Mouse (Mus musculus): ENCODE results near the gene Gm36210.

The Gm36210 gene

GRCm38 (mm10) chr7:4922931-4923565 lies 16.7 kb upstream of the Gm36210 start:
- no peak for DNase-seq (ENCODE audit: extremely low read depth, low read depth)

GRCm38 (mm10) chr7:4922508-4922907 lies 16.2 kb upstream of the Gm36210 start:
- no peak for DNase-seq (ENCODE audit: extremely low read depth, low read depth)

DNA sequence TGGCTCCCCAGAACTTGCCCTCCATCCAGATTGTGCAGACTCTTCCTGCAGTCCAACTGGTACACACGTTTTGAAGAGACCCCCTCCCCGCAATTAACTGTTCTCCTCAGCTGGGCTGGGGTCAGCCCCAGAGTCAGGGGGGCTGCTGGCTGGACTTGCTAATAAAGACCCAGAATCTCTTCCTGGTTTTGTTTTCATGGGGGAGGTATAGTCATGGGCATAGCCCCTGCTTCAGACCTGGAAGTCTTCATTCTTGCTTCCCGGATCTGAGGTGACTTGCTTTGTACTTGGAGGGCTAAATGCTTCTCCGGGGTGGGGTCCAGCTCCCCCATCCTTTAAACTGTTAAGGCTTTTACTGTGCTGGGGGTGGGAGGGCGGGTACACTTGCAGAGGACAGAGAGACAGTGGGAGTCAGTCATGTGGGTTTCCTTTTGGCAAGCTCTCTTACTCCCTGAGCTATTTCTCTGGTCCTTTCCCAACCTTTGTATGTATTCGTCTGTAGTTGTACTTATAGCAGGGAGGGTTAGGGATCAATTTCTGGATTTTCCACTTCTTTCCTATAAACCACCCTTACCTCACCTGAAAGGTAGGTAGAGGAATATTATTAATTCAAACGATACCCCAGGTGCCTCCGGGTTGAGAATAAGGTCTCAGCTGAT lies 15.6 kb upstream of the Gm36210 start, which contains the start of gene Nat14:
Gene Nat14, plus strand, starts transcription at position 205 of the 659 bp plus-strand sequence.
- DNase-seq (ENCODE audit: extremely low read depth, low read depth): no peak

DNA sequence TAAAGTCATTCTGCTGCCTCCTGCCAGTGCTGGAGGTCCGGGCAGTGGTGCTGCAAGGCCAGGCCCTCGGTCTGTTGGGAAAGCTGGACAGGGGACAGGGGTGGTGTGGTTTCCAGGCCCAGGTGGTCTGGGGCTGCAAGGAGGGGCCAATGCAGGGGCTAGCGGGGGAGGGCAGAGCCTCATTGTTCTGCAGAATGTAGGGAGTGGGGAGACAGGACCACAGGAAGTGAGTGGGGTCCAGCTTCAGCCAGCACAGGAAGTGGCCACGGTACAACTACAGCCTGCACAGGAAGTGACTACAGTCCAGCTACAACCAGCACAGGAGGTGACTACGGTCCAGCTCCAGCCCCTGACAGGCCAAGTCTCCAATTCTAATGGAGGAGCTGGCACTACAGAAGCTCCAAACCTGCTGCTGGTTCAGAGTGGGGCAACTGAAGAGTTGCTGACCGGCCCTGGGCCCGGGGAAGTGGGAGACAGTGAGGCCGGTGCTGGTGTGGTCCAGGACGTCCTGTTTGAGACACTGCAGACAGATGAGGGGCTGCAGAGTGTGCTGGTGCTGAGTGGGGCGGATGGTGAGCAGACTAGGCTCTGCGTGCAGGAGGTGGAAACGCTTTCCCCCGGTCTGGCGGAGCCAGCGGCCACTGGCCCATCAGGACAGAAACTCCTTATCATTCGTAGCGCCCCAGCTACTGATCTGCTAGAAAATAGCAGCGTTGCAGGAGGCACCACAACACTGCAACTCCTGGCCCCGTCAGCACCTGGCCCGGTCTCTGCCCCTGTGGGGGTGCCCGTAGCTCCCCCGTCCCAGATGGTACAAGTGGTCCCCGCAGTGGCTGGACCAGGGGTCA lies 14.9 kb upstream of the Gm36210 start:
- no peak for DNase-seq (ENCODE audit: extremely low read depth, low read depth)

DNA sequence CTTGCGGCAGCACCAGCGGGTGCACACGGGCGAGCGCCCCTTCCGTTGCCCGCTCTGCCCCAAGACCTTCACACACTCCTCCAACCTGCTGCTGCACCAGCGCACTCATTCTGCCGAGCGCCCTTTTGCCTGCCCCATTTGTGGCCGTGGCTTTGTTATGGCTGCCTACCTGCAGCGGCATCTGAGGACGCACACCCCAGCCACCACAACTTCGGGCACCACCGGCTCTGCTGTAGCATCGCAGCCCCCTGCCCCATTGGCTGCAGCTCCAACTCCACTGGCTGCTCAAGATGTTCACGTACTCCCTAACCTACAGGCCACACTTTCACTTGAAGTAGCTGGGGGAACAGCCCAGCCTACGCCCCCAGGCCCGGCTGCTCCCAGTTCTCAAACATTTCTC lies 14.2 kb upstream of the Gm36210 start:
- DNase-seq (ENCODE audit: extremely low read depth, low read depth): no peak

DNA sequence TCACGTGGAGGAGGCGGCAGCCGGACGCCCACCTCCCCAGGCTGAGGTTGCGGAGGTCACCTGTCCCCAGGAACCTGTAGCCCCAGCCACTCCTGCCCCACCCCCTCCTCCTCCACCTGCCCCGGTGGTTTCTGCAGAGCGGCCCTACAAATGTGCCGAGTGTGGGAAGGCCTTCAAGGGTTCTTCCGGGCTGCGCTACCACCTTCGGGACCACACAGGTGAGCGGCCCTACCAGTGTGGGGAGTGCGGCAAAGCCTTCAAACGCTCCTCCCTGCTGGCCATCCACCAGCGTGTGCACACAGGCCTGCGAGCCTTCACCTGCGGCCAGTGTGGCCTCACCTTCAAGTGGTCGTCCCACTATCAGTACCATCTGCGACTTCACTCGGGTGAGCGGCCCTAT lies 13.7 kb upstream of the Gm36210 start:
- DNase-seq (ENCODE audit: extremely low read depth, low read depth): no peak

DNA sequence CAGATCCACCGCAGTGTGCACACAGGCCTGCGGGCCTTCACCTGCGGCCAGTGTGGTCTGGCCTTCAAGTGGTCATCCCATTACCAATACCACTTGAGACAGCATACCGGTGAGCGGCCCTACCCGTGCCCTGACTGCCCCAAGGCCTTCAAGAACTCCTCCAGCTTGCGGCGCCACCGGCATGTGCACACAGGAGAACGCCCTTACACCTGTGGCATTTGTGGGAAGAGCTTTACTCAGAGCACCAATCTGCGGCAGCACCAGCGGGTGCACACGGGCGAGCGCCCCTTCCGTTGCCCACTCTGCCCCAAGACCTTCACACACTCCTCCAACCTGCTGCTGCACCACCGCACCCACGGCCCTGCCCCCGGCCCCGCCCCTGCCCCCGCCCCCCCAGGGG lies 12.8 kb upstream of the Gm36210 start:
- no peak for DNase-seq (ENCODE audit: extremely low read depth, low read depth)

- no peak for DNase-seq (ENCODE audit: extremely low read depth, low read depth)
Observed at GRCm38 (mm10) chr7:4918681-4919080, 12.4 kb upstream of the Gm36210 start.

- DNase-seq (ENCODE audit: extremely low read depth, low read depth): no peak
Observed at GRCm38 (mm10) chr7:4917494-4917893, 11.2 kb upstream of the Gm36210 start.

GRCm38 (mm10) chr7:4915669-4916416 lies 9.5 kb upstream of the Gm36210 start:
- DNase-seq (ENCODE audit: extremely low read depth, low read depth): peak; percentile 50

GRCm38 (mm10) chr7:4915007-4915665 lies 8.8 kb upstream of the Gm36210 start, which contains the start of gene Zfp628:
Gene Zfp628, plus strand, starts transcription at chr7:4915217.
- DNase-seq (ENCODE audit: extremely low read depth, low read depth): peak; percentile 73

- DNase-seq (ENCODE audit: extremely low read depth, low read depth): no peak
Observed at GRCm38 (mm10) chr7:4912248-4912647, 5.9 kb upstream of the Gm36210 start.

GRCm38 (mm10) chr7:4911561-4911960 lies 5.2 kb upstream of the Gm36210 start:
- no peak for DNase-seq (ENCODE audit: extremely low read depth, low read depth)

GRCm38 (mm10) chr7:4902404-4902803 lies 3.9 kb downstream of the Gm36210 start:
- DNase-seq (ENCODE audit: extremely low read depth, low read depth): no peak

DNA sequence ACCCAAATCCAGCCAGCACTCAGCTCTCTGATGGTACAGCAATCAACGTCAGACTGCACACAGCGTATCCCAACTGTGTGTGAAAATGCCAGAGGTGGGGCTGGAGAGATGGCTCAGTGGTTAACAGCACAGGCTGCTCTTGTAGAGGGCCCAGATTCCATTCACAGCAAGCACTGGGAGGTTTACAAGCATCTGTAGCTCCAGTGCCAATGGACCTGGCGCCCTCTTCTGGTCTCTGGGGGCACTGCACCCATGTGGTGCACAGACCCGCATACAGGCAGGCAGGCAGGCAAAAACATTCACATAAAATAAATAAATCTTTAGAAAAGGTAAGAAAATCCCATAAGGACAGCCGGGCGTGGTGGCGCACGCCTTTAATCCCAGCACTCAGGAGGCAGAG lies 5.1 kb downstream of the Gm36210 start:
- DNase-seq (ENCODE audit: extremely low read depth, low read depth): no peak

GRCm38 (mm10) chr7:4900523-4900851 lies 5.8 kb downstream of the Gm36210 start:
- DNase-seq (ENCODE audit: extremely low read depth, low read depth): no peak

- DNase-seq (ENCODE audit: extremely low read depth, low read depth): no peak
Observed at GRCm38 (mm10) chr7:4899649-4900522, 6.4 kb downstream of the Gm36210 start.

DNA sequence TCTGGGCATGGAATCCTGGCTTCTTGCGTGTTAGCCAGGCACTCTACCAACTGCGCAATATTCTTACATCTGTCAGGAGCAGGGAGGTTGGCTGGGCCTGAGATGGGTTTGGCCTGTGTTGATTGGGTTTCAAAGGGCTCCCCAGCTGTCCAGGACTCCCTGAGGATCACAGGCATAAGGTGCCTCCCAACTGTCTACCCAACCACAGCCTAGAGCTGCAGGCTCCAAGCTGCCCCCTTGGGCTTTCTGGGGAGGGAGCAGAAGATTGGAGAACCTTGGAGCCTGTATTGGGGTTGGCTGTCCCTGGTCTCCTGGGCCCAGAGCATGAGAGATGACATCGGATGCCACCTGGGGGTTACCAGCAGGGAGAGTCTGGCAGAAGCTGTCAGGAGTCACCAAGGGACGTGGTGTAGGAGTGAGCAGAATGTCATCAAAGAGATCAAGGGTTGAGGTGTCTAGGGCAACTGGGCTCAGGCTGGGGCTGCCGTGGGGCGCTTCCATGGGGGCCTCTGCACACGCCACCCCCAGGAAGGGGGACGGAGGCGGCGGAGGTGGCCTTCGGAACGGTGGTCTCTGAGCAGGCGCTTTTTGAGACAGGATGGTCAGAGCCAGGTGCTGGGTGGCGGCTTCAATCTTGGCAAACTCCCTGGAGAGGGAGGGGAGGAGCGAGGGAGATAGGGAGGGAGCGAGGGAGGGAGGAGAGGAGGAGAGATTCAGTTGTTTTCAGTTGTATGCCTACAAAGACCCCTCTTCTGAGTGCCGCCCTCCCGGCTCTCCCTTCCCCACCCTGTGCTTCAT lies 7.3 kb downstream of the Gm36210 start:
- no peak for DNase-seq (ENCODE audit: extremely low read depth, low read depth)

- no peak for DNase-seq (ENCODE audit: extremely low read depth, low read depth)
Observed at GRCm38 (mm10) chr7:4895186-4895585, 11.1 kb downstream of the Gm36210 start.
